Mouse (Mus musculus) heart, postnatal 0 days (tissue): Measurements from ENCODE around the gene Wbp1l. TPM values are rescaled to one million over a fixed set of nuclear protein-coding genes. Genes with fewer than 3 reads are reported as not detected.
A peak's percentile ranks its signal among the peaks of the same experiment; 100 is the strongest.

Experiments
- ATAC-seq: fragments of 200-750 bp; cut with Nextera tagmentation; 2 replicates; pipeline ENCODE4 v1.8.0; 2017; ENCODE audit warnings: low read depth, moderate number of reproducible peaks, moderate library complexity; ENCODE audit not compliant: insufficient read depth
- DNase-seq: peaks from one replicate; pipeline ENCODE4 v3.0.0-alpha.2; 2016; ENCODE audit warnings: low spot score
- H3K27ac ChIP-seq: fragments of 300-500 bp; sonication (generic); 2 replicates; pipeline ENCODE4 v1.5.1; 2014; ENCODE audit warnings: low read depth, mild to moderate bottlenecking
- H3K27me3 ChIP-seq: fragments of 300-500 bp; sonication (generic); 2 replicates; pipeline ENCODE4 v1.6.1; 2014; ENCODE audit warnings: low read length, mixed read lengths; ENCODE audit not compliant: control insufficient read depth, insufficient read depth
- H3K36me3 ChIP-seq: fragments of 300-500 bp; sonication (generic); replicated peaks from 2 replicates; pipeline ENCODE4 v1.6.1; 2014; ENCODE audit warnings: low read length, mixed read lengths; ENCODE audit not compliant: control insufficient read depth, insufficient read depth
- H3K4me1 ChIP-seq: fragments of 300-500 bp; sonication (generic); 2 replicates; pipeline ENCODE4 v1.6.1; 2014; ENCODE audit warnings: antibody characterized with exemption; ENCODE audit not compliant: control insufficient read depth, insufficient read depth
- H3K4me2 ChIP-seq: fragments of 300-500 bp; sonication (generic); 2 replicates; pipeline ENCODE4 v1.6.1; 2014; ENCODE audit warnings: low read depth, mild to moderate bottlenecking, low read length, moderate library complexity
- H3K4me3 ChIP-seq: fragments of 300-500 bp; sonication (generic); 2 replicates; pipeline ENCODE4 v1.5.1; 2014; ENCODE audit warnings: low read depth, low read length
- H3K9ac ChIP-seq: fragments of 300-500 bp; sonication (generic); replicated peaks from 2 replicates; pipeline ENCODE4 v1.6.1; 2014; ENCODE audit warnings: low read depth, low read length, mixed read lengths
- H3K9me3 ChIP-seq: fragments of 300-500 bp; sonication (generic); replicated peaks from 2 replicates; pipeline ENCODE4 v1.6.1; 2016; ENCODE audit warnings: low read length; ENCODE audit not compliant: control insufficient read depth
- CTCF ChIP-seq: IDR thresholded peaks from 2 replicates; pipeline ENCODE4 v1.5.1; 2016; ENCODE audit warnings: antibody characterized with exemption, control low read depth, low read depth
- EP300 ChIP-seq: IDR thresholded peaks from 2 replicates; pipeline ENCODE4 v1.6.1; 2016; ENCODE audit warnings: antibody characterized with exemption, low read depth
- WGBS: fragments of 180-500 bp; shearing (Covaris S2); extraction: QIAGEN DNeasy Blood & Tissue Kit; methylation state at CpG from one replicate; pipeline ENCODE4 v1.1.7; 2014; 5-methylcytosine and 5-hydroxymethylcytosine counted together
- polyA plus RNA-seq: library from polyadenylated mRNA; unstranded; fragments of >200 nt; fragmentation: Nextera tagmentation; extraction: Ambion mirVana; gene quantifications from 2 replicates; pipeline ENCODE4 v1.2.1, GENCODE M21; 2015
- total RNA-seq: library from RNA; depleted of rRNA; stranded (reverse); fragments of >200 nt; gene quantifications from 2 replicates; pipeline ENCODE4 v1.2.3, GENCODE M21; 2014; ENCODE audit warnings: low replicate concordance; rRNA removed

Gene Wbp1l
- total RNA-seq (72.8 and 89.7 TPM in 2 replicates), polyA plus RNA-seq (34.4 and 36.4 TPM in 2 replicates)

GRCm38 (mm10) chr19:46598720-46599252 lies at the start of gene Wbp1l:
Gene Wbp1l, plus strand, starts transcription at chr19:46599084.
- peak within 1 kb of the TSS; percentile 99 for H3K4me3 ChIP-seq
- peak; percentile 99 for ATAC-seq
- WGBS = under 1% methylated on average over 20 of the region's 22 CpGs
- TF ChIP-seq CTCF = no peak
- peak; percentile 41; the same call in 1 of the 2 replicates for TF ChIP-seq EP300
- peak within 1 kb of the TSS; percentile 96 for H3K4me2 ChIP-seq
- peaks cover 3% of the 10 kb centered on the region; the same call in 1 of the 2 replicates for H3K4me1 ChIP-seq
- H3K9me3 ChIP-seq = no peaks in the 10 kb centered on the region
- no peaks in the 10 kb centered on the region for H3K27me3 ChIP-seq
- peak within 1 kb of the TSS; percentile 68 for H3K9ac ChIP-seq
- H3K27ac ChIP-seq = peak within 1 kb of the TSS; percentile 80
- H3K36me3 ChIP-seq = peaks cover 16% of the 10 kb centered on the region; the same call in 1 of the 2 replicates
- peak; percentile 99 for DNase-seq

DNA sequence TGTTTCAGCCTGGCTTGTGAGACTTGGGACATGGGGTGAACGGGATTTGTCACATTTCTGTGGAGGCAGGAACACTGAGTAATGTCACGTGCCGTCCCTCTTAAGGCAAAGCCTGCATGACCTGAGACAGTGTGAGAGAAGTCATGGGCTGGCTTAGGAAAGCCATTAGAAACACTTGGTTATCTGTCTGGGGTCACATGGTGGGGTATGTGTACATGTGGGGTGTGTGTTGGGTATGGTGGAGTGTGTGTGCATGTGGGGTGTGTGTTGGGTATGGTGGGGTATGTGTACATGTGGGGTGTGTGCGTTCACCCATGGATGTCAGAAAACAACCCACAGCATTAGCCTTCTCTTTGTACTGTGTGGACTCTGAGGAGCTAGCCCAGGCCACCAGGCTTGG lies 48.5 kb upstream of the Wbp1l start:
- H3K27me3 ChIP-seq = no peaks in the 10 kb centered on the region
- ATAC-seq (no peak), DNase-seq (no peak)
- no peak overlapping the region for H3K4me3 ChIP-seq
- H3K9ac ChIP-seq = no peak overlapping the region
- no peak for TF ChIP-seq EP300
- TF ChIP-seq CTCF = no peak
- H3K4me1 ChIP-seq = no peaks in the 10 kb centered on the region
- no peak overlapping the region for H3K27ac ChIP-seq
- H3K36me3 ChIP-seq = peaks cover 41% of the 10 kb centered on the region
- no peaks in the 10 kb centered on the region for H3K9me3 ChIP-seq
- no peak overlapping the region for H3K4me2 ChIP-seq
- 86% methylated on average over 4 of the region's 4 CpGs for WGBS

- Histone ChIP-seq H3K4me2 (no peak overlapping the region), H3K27ac (no peak overlapping the region), H3K9me3 (no peaks in the 10 kb centered on the region), H3K9ac (no peak overlapping the region), H3K36me3 (peaks cover 53% of the 10 kb centered on the region), H3K4me1 (no peaks in the 10 kb centered on the region), H3K4me3 (no peak overlapping the region), H3K27me3 (no peaks in the 10 kb centered on the region)
- WGBS = 83% methylated on average over 4 of the region's 4 CpGs
- ATAC-seq (no peak), DNase-seq (no peak)
- TF ChIP-seq EP300 (no peak), CTCF (no peak)
Measured at GRCm38 (mm10) chr19:46552496-46552895, 46.4 kb upstream of the Wbp1l start.

GRCm38 (mm10) chr19:46553541-46553955 lies 45.3 kb upstream of the Wbp1l start:
- Histone ChIP-seq H3K9ac (no peak overlapping the region), H3K4me1 (no peaks in the 10 kb centered on the region), H3K4me3 (no peak overlapping the region), H3K27ac (no peak overlapping the region), H3K9me3 (no peaks in the 10 kb centered on the region), H3K36me3 (peaks cover 48% of the 10 kb centered on the region), H3K27me3 (no peaks in the 10 kb centered on the region), H3K4me2 (no peak overlapping the region)
- DNase-seq (peak; percentile 55), ATAC-seq (peak; percentile 44; the same call in 1 of the 2 replicates)
- 25% methylated on average over 11 of the region's 11 CpGs for WGBS
- TF ChIP-seq EP300 (no peak), CTCF (no peak)

GRCm38 (mm10) chr19:46558009-46558408 lies 40.9 kb upstream of the Wbp1l start:
- H3K27me3 ChIP-seq = no peaks in the 10 kb centered on the region
- no peak overlapping the region for H3K27ac ChIP-seq
- no peak for ATAC-seq
- TF ChIP-seq EP300 = no peak
- TF ChIP-seq CTCF = no peak
- no peak overlapping the region for H3K4me3 ChIP-seq
- H3K4me2 ChIP-seq = no peak overlapping the region
- DNase-seq = no peak
- no peak overlapping the region for H3K9ac ChIP-seq
- no peaks in the 10 kb centered on the region; the same call in 1 of the 2 replicates for H3K4me1 ChIP-seq
- H3K36me3 ChIP-seq = peaks cover 20% of the 10 kb centered on the region; the same call in 1 of the 2 replicates
- H3K9me3 ChIP-seq = no peaks in the 10 kb centered on the region
- 75% methylated on average over 8 of the region's 8 CpGs for WGBS
